Mouse (Mus musculus) induced T-regulatory cell, adult 2 months (primary cell): Measurements from ENCODE around the gene 1190007I07Rik.
"Not testable (repeated sequence)": the region's sequence is repeated elsewhere in the genome, so short reads cannot be mapped to it uniquely, and the experiment has no call there.

Source experiments
- DNase-seq: peaks from one replicate; pipeline ENCODE4 v3.0.0-alpha.2; 2012; ENCODE audit warnings: low read depth

The 1190007I07Rik gene

DNA sequence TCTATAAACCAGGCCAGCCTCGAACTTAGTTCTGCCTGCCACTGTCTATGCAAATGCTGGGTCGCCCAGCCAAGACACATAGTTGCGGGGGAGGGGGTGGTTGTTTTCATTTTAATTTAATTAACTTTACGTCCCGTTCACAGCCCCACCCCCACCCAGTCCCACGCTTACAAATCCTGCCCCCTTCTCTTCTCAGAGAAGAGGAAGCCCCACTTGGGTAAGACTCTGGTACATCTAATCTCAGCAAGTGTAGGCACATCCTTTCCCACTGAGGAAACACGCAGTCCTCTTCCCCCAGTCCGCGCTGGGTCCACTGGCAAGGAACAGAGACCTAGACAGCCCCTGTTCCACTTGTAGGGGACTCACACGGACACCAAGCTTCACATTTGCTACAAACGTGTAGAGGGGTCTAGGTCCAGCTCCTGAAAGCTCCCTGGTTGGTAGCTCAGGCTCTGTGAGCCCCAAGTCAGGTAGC lies 6.1 kb upstream of the 1190007I07Rik start:
- no peak for DNase-seq

DNA sequence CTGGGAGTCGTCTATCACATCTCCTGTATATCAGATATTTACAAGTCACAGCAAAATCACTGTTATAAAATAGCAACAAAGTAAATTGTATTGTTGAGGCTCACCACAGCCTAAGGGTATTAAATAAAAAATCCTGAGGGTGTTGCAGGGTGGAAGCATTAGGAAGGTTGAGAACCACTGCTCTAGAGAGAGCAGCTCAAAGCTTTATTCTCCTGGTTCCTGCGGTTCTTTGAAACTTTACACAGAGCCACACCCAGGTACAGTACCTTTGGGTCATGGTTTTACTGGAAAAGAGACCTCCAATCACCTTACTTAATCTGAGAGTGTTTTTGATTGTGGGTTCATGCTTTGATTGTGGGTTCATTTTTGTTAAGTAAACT lies 515 bp upstream of the 1190007I07Rik start:
- not testable (repeated sequence) for DNase-seq

DNA sequence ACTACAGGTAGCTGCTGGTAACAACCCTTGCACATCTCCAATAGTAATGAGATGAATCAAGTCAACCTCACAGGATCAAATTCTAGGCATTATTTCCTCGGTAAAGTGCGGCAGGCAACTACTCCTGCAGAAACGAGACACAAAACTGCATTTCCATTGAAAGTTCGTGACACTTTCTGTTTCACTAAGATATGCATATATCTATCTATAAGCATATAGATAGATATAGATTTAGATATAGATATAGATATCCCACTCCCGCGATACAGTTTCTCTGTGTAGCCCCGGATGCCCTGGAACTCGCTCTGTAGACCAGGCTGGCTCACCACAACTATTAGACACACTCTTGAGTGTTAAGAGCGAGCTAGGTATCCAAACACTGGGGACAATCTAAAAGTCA lies 793 bp downstream of the 1190007I07Rik start:
- peak; percentile 53 for DNase-seq

DNA sequence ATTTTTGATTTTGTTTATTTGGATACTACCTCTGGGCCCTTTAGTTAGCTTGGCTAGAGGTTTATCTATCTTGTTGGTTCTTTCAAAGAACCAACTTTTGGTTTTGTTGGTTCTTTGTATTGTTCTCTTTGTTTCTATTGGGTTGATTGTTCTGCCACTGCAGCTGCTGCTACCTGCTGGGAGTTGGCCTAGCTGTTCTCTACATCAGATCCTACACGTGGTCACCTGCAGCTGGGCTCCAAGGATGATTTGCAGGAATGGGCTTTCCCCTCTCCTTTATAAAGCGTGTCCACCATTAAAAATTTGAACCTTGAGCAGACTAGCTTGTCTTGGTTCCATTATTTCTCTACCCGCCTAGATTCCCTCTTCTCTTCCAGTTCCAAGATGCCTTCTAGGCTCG lies 28.6 kb downstream of the 1190007I07Rik start:
- DNase-seq, result not testable (repeated sequence)

DNA sequence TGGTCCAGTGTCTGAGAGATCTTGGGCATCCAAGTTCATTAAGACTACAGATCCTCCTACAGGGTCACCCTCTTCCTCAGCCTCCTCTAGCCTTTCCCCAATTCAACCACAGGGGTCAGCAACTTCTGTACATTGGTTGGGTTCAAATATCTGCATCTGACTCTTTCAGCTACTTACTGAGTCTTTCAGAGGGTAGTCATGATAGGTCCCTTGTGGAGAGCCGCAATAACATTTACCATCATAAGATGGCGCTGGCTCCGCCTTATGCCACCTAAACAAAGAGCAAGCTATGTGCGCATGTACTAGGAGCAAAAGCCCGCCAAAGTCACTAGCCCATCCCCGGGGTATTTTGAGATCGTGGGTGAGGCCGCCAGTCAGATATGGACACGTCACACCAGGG lies 33.4 kb downstream of the 1190007I07Rik start:
- peak; percentile 9 for DNase-seq

DNA sequence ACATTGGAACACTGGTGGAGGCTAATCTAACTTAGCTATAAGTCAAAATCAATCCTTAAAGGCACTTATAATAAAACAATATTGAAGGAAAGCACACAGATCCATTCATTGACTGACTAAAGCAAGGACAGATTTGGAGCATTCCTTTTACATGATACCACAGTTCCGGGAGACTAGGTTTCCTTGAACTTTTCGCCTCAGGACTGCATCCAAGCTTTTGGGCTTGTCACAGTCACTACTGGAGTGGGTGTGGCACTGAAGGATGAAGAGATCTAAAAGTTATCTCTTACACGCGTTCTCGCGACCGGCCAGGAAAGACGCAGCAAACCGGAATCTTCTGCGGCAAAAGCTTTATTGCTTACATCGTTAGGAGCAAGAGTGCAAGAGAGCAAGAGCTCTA lies 51.9 kb downstream of the 1190007I07Rik start:
- not testable (repeated sequence) for DNase-seq
